In the genomic region with DNA sequence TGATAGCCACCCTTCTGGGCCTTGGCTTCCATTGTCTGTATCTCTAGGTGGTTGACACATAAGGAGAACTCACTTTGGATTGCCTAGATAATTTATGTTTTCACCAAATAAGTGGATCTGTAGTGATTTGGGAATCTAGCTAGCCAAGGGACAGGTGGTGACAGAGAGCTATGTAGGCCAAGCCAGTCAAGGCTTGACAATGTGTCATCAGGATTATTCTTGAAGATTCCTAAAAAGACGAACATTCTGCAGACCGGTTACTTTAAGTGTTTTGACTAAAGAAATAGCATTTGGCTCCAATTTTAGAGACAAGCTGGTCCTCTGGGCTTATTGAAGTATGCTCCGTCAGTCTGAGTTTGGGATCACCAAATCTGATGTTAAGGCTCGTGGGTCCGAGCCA, we compare ENCODE assay signal across 19 mouse cellular contexts.
DNase-seq lines count a peak whose midpoint lies in the region; ATAC-seq and TF ChIP-seq lines count a peak whose summit lies in the region.
"Had no signal": no experiment of that assay in that cellular context is flagged by ENCODE, and none has a peak within 500 bp of the region (broad histone marks: within the 10 kb centered on the region; RNA-seq: fewer than 3 reads in every experiment).

No protein-coding gene starts in this region.

- H3K4me3 ChIP-seq in forebrain, postnatal 0 days (ENCODE audit: low read depth, low read length) = no peak overlapping the region
- H3K4me3 ChIP-seq in forebrain, embryonic 12.5 days (replicated peaks) = no peak overlapping the region
- H3K4me3 ChIP-seq in midbrain, embryonic 10.5 days = no peak overlapping the region
- no peak overlapping the region for H3K4me3 ChIP-seq in midbrain, embryonic 13.5 days (replicated peaks)
- H3K4me3 ChIP-seq: embryonic facial prominence, embryonic 13.5 days; embryonic facial prominence, embryonic 15.5 days; erythroblast, embryonic 14.5 days; forebrain, embryonic 10.5 days; forebrain, embryonic 13.5 days; forebrain, embryonic 15.5 days had no signal

- no peak overlapping the region for H3K9ac ChIP-seq in forebrain, postnatal 0 days
- H3K9ac ChIP-seq in forebrain, embryonic 12.5 days = no peak overlapping the region
- no peak overlapping the region for H3K9ac ChIP-seq in midbrain, embryonic 13.5 days (replicated peaks)
- H3K9ac ChIP-seq: embryonic facial prominence, embryonic 13.5 days; embryonic facial prominence, embryonic 15.5 days; forebrain, embryonic 13.5 days; forebrain, embryonic 15.5 days had no signal

- peak; percentile 22 for DNase-seq in forebrain, postnatal 0 days
- DNase-seq in midbrain, embryonic 10.5 days (ENCODE audit: low spot score) = no peak
- DNase-seq in brain, adult 2 months (ENCODE audit: low read depth, low spot score) = peak; percentile 51
- DNase-seq in adrenal gland, postnatal 36 days = no peak
- DNase-seq: adrenal gland, adult 2 months; adrenal gland, postnatal 10 days; adrenal gland, postnatal 25 days; cerebellum, adult 11-12 months; cerebellum, adult 9-11 months; cerebellum, postnatal 14 days; cerebellum, postnatal 36 days had no signal

- no peaks in the 10 kb centered on the region for H3K36me3 ChIP-seq in forebrain, postnatal 0 days (ENCODE audit: insufficient read depth)
- H3K36me3 ChIP-seq in forebrain, embryonic 12.5 days (replicated peaks) = no peaks in the 10 kb centered on the region
- H3K36me3 ChIP-seq in midbrain, embryonic 10.5 days = no peaks in the 10 kb centered on the region
- H3K36me3 ChIP-seq in midbrain, embryonic 13.5 days = no peaks in the 10 kb centered on the region
- H3K36me3 ChIP-seq: embryonic facial prominence, embryonic 13.5 days; embryonic facial prominence, embryonic 15.5 days; forebrain, embryonic 10.5 days; forebrain, embryonic 15.5 days had no signal

- peak; percentile 72 for ATAC-seq in forebrain, postnatal 0 days
- ATAC-seq in forebrain, embryonic 12.5 days (ENCODE audit: low FRiP score) = no peak
- ATAC-seq in midbrain, embryonic 13.5 days = no peak
- ATAC-seq: forebrain, embryonic 13.5 days; forebrain, embryonic 15.5 days had no signal

- no peaks in the 10 kb centered on the region for H3K27me3 ChIP-seq in forebrain, postnatal 0 days (ENCODE audit: insufficient read depth, low read length)
- H3K27me3 ChIP-seq in forebrain, embryonic 12.5 days = no peaks in the 10 kb centered on the region
- no peaks in the 10 kb centered on the region for H3K27me3 ChIP-seq in midbrain, embryonic 10.5 days (ENCODE audit: low read depth, poor library complexity, severe bottlenecking)
- H3K27me3 ChIP-seq in midbrain, embryonic 13.5 days = no peaks in the 10 kb centered on the region
- H3K27me3 ChIP-seq: embryonic facial prominence, embryonic 13.5 days; embryonic facial prominence, embryonic 15.5 days; forebrain, embryonic 13.5 days; forebrain, embryonic 15.5 days had no signal

- H3K4me1 ChIP-seq in forebrain, postnatal 0 days (ENCODE audit: insufficient read depth) = no peaks in the 10 kb centered on the region
- peaks cover 6% of the 10 kb centered on the region; the same call in 1 of the 2 replicates for H3K4me1 ChIP-seq in forebrain, embryonic 12.5 days
- peaks cover 11% of the 10 kb centered on the region for H3K4me1 ChIP-seq in midbrain, embryonic 10.5 days
- no peaks in the 10 kb centered on the region; the same call in 1 of the 2 replicates for H3K4me1 ChIP-seq in midbrain, embryonic 13.5 days (replicated peaks)
- H3K4me1 ChIP-seq: forebrain, embryonic 13.5 days; forebrain, embryonic 15.5 days had no signal

- WGBS in forebrain, postnatal 0 days = 74% methylated on average over 5 of the region's 5 CpGs
- 90% methylated on average over 5 of the region's 5 CpGs for WGBS in forebrain, embryonic 12.5 days
- 89% methylated on average over 5 of the region's 5 CpGs for WGBS in midbrain, embryonic 10.5 days
- 94% methylated on average over 5 of the region's 5 CpGs for WGBS in midbrain, embryonic 13.5 days

- H3K27ac ChIP-seq in forebrain, postnatal 0 days (ENCODE audit: low read depth, low read length) = no peak overlapping the region
- H3K27ac ChIP-seq in forebrain, embryonic 12.5 days = no peak overlapping the region
- peak overlapping the region; percentile 76; the same call in 1 of the 2 replicates for H3K27ac ChIP-seq in midbrain, embryonic 10.5 days (replicated peaks)
- no peak overlapping the region for H3K27ac ChIP-seq in midbrain, embryonic 13.5 days
- H3K27ac ChIP-seq: embryonic facial prominence, embryonic 15.5 days; forebrain, embryonic 13.5 days; forebrain, embryonic 15.5 days had no signal

- no peak for TF ChIP-seq CTCF in forebrain, postnatal 0 days (IDR thresholded peaks at IDR 0.05; ENCODE audit: low read depth)

- H3K9me3 ChIP-seq in forebrain, postnatal 0 days (ENCODE audit: low read length) = no peaks in the 10 kb centered on the region
- H3K9me3 ChIP-seq in forebrain, embryonic 12.5 days = no peaks in the 10 kb centered on the region
- H3K9me3 ChIP-seq in midbrain, embryonic 10.5 days (replicated peaks) = 0 out of 2 replicates have a peak, but pooled peaks cover 5% of the 10 kb centered on the region
- H3K9me3 ChIP-seq in midbrain, embryonic 13.5 days = no peaks in the 10 kb centered on the region
- H3K9me3 ChIP-seq: embryonic facial prominence, embryonic 13.5 days; embryonic facial prominence, embryonic 15.5 days; forebrain, embryonic 10.5 days; forebrain, embryonic 13.5 days; forebrain, embryonic 15.5 days had no signal

- H3K4me2 ChIP-seq in forebrain, postnatal 0 days (ENCODE audit: low read depth) = no peak overlapping the region
- no peak overlapping the region for H3K4me2 ChIP-seq in forebrain, embryonic 12.5 days
- no peak overlapping the region for H3K4me2 ChIP-seq in midbrain, embryonic 13.5 days (replicated peaks)
- H3K4me2 ChIP-seq: embryonic facial prominence, embryonic 13.5 days; embryonic facial prominence, embryonic 15.5 days; forebrain, embryonic 13.5 days; forebrain, embryonic 15.5 days had no signal

Comparison
In these comparisons a context has a peak if more than half of its experiments do, and no peak if none do; other contexts are left out.
1. DNase-seq: peak in forebrain, postnatal 0 days (single experiment) and brain, adult 2 months (single experiment); none in midbrain, embryonic 10.5 days (single experiment) and adrenal gland, postnatal 36 days (0 of 2).